Mouse (Mus musculus) effector memory CD4-positive, alpha-beta T cell, adult 7 months (primary cell): ENCODE data around the gene Zdhhc4. TPM values are rescaled to one million over a fixed set of nuclear protein-coding genes. Genes with fewer than 3 reads are reported as not detected.

Source experiments
- polyA plus RNA-seq: library from polyadenylated mRNA; unstranded; fragments of 100-300 nt; shearing (Covaris generic); gene quantifications from one replicate; pipeline ENCODE4 v1.2.1, GENCODE M21; 2017

Gene Zdhhc4
- polyA plus RNA-seq = 49.6 TPM

GRCm38 (mm10) chr5:143328690-143329495 lies at the start of gene Zdhhc4:
Zdhhc4 (minus strand) TSS chr5:143329256.

GRCm38 (mm10) chr5:143356686-143357388 lies 27.8 kb upstream of the Zdhhc4 start, which contains the start of gene Grid2ip:
Grid2ip (plus strand) TSS chr5:143357338.

DNA sequence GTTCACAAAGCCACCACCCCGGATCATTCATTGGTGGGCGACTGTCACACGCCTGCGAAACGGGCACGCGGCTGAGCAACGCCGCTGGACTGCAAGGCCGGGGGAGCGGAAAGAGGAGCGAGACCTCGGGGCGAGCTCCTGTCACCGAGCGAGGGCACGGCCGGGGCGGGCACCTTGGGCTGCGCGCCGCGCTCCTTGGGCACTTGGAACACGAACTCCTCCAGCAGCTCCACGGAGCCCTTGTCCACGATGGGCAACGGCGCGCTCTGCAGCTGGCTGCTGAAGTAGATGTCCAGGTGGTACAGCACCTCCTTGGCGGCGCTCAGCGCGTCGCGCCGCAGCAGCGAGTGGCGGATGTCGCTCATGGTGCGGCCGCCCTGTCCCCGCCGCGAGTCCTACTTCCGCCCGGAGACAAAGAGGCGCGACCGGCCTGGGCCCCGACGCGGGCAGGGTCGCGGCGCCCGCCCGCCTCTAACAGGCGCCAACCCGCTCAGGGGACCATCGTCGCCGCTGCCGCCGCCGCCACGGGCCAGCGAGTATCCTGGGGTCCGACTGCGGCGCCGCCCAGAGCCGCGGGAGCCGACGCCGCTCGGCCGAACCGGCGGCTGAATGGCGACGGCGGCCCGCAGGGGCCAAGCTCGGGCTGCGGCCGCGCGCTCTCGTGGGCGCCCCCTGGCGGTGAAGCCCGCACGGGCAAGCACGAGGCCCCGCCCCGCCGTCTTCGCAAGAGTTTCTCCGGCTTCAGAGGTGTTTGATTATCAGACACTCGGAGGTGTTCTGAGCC lies 14.1 kb downstream of the Zdhhc4 start, which contains the start of gene E130309D02Rik:
Gene E130309D02Rik (minus strand): TSS at position 631 of the 784 bp plus-strand sequence.

GRCm38 (mm10) chr5:143293404-143293803 lies 35.7 kb downstream of the Zdhhc4 start, which contains the start of gene Zfp853:
Zfp853 (minus strand) TSS chr5:143293623.

GRCm38 (mm10) chr5:143269363-143270150 lies 59.5 kb downstream of the Zdhhc4 start, which contains the start of gene Zfp316:
Zfp316 (minus strand) TSS chr5:143270022.

Other genes starting within 250 kb of the Zdhhc4 start
- gene Rnf216, start 216.3 kb downstream of the Zdhhc4 start, polyA plus RNA-seq = 44.8 TPM
- 0.11 TPM for gene Olfr718-ps1, start 181.7 kb downstream of the Zdhhc4 start, polyA plus RNA-seq
- 9.0 TPM for gene Rbak, start 148.5 kb downstream of the Zdhhc4 start, polyA plus RNA-seq
- not detected for gene Spdye4b, start 148.2 kb downstream of the Zdhhc4 start, polyA plus RNA-seq
- gene Spdye4a, start 102.4 kb downstream of the Zdhhc4 start, polyA plus RNA-seq = not detected
- 16.8 TPM for gene Zfp12, start 94.1 kb downstream of the Zdhhc4 start, polyA plus RNA-seq
- gene Zfp316, start 59.2 kb downstream of the Zdhhc4 start, polyA plus RNA-seq = 1.2 TPM
- not detected for gene Zfp853, start 35.6 kb downstream of the Zdhhc4 start, polyA plus RNA-seq
- 48.0 TPM for gene E130309D02Rik, start 13.9 kb downstream of the Zdhhc4 start, polyA plus RNA-seq
- gene Grid2ip, start 28.1 kb upstream of the Zdhhc4 start, polyA plus RNA-seq = not detected
- gene Kdelr2, start 74.6 kb upstream of the Zdhhc4 start, polyA plus RNA-seq = 33.8 TPM
- gene Daglb, start 135.3 kb upstream of the Zdhhc4 start, polyA plus RNA-seq = 10.6 TPM
- gene Rac1, start 198.8 kb upstream of the Zdhhc4 start, polyA plus RNA-seq = 514 TPM